Mouse (Mus musculus) kidney, embryonic 16.5 days (tissue): Measurements from ENCODE around the gene B3gnt7. TPM values are rescaled to one million over a fixed set of nuclear protein-coding genes. Genes with fewer than 3 reads are reported as not detected.

ENCODE experiments used
- ATAC-seq: fragments of 200-750 bp; cut with Nextera tagmentation; 2 replicates; pipeline ENCODE4 v1.8.0; 2017; ENCODE audit warnings: moderate TSS enrichment; ENCODE audit not compliant: low FRiP score, low TSS enrichment
- H3K27ac ChIP-seq: fragments of 300-500 bp; sonication (generic); 2 replicates; pipeline ENCODE4 v1.5.1; 2014; ENCODE audit warnings: low read length
- H3K27me3 ChIP-seq: fragments of 300-500 bp; sonication (generic); 2 replicates; pipeline ENCODE4 v1.6.1; 2014; ENCODE audit warnings: low read length, control low read depth, mixed read lengths; ENCODE audit not compliant: insufficient read depth
- H3K36me3 ChIP-seq: fragments of 300-500 bp; sonication (generic); 2 replicates; pipeline ENCODE4 v1.6.1; 2014; ENCODE audit warnings: low read length, control low read depth, mixed read lengths; ENCODE audit not compliant: insufficient read depth
- H3K4me1 ChIP-seq: fragments of 300-500 bp; sonication (generic); 2 replicates; pipeline ENCODE4 v1.6.1; 2014; ENCODE audit warnings: low read length, control low read depth, mixed read lengths; ENCODE audit not compliant: insufficient read depth
- H3K4me2 ChIP-seq: fragments of 300-500 bp; sonication (generic); replicated peaks from 2 replicates; pipeline ENCODE4 v1.6.1; 2014; ENCODE audit warnings: low read depth, low read length
- H3K4me3 ChIP-seq: fragments of 300-500 bp; sonication (generic); 2 replicates; pipeline ENCODE4 v1.5.1; 2014; ENCODE audit warnings: mild to moderate bottlenecking, low read length
- H3K9ac ChIP-seq: fragments of 300-500 bp; sonication (generic); replicated peaks from 2 replicates; pipeline ENCODE4 v1.6.1; 2014; ENCODE audit warnings: low read length
- H3K9me3 ChIP-seq: fragments of 300-500 bp; sonication (generic); 2 replicates; pipeline ENCODE4 v1.6.1; 2016; ENCODE audit warnings: low read length, control low read depth
- WGBS: fragments of 180-500 bp; shearing (Covaris S2); extraction: QIAGEN DNeasy Blood & Tissue Kit; methylation state at CpG from one replicate; pipeline ENCODE4 v1.1.7; 2014; 5-methylcytosine and 5-hydroxymethylcytosine counted together
- microRNA-seq: library from miRNA; unstranded; fragments of <30 nt; microRNA quantifications from one replicate; pipeline ENCODE4, GENCODE M21; 2016
- polyA plus RNA-seq: library from polyadenylated mRNA; unstranded; fragments of >200 nt; fragmentation: Nextera tagmentation; extraction: Ambion mirVana; gene quantifications from 2 replicates; pipeline ENCODE4 v1.2.1, GENCODE M21; 2015

The B3gnt7 gene
- polyA plus RNA-seq, 1 experiment from 2014 or later: 10.5 TPM

DNA sequence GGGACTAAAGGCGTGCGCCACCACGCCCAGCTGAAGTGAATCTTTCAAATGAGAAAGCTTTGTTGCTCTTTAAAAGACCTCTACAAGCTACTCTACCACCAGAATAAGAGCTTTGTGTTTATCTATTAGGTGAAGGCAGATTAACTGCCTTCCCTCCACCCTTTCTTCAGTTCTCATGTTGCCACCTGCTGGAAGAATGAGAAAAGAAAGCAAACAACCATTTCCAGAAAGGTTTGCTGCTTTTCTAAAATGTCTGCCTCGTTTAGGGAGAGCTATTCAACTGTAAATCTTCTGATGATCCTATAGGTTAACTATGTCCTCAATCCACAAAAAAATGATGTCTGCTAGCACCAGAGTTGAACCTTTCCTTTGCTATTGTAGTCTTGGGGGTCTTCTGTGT is 46.2 kb downstream of the B3gnt7 start:
- WGBS: 70% methylated on average over 4 of the region's 4 CpGs
- 0 out of 2 replicates have a peak, but pooled peaks have one; percentile 36 for ATAC-seq
- peaks cover 62% of the 10 kb centered on the region for H3K36me3 ChIP-seq

DNA sequence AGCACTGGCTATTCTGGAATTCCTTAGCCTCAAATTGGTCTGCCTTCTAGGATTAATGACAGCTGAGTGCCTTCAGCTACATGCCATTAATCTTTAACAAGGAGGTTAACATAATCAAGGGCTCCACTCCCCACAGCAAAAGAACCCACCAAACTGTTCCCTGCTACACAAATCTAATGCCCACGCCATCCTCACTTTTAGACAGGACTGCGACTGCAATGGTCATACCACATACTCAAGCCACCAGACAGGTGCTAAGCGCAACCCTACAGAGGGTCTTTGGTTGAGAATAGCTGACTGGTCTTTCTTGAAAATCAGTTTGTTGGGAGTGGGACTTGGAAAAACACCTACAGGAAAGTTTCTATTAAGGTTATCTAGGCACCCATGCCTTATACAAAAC is 46.6 kb downstream of the B3gnt7 start:
- Histone ChIP-seq H3K27me3 (no peaks in the 10 kb centered on the region), H3K4me3 (no peak overlapping the region), H3K9me3 (no peaks in the 10 kb centered on the region), H3K4me1 (0 out of 2 replicates have a peak, but pooled peaks cover 3% of the 10 kb centered on the region), H3K4me2 (no peak overlapping the region), H3K27ac (peak overlapping the region; percentile 4; the same call in 1 of the 2 replicates), H3K9ac (no peak overlapping the region), H3K36me3 (peaks cover 66% of the 10 kb centered on the region)
- WGBS: 87% methylated on average over 3 of the region's 3 CpGs
- no peak; the same call in 1 of the 2 replicates for ATAC-seq

More for the DNA sequence above, 46.2 kb downstream of the B3gnt7 start:
- Histone ChIP-seq H3K4me1 (0 out of 2 replicates have a peak, but pooled peaks cover 3% of the 10 kb centered on the region), H3K4me3 (no peak overlapping the region), H3K27me3 (no peaks in the 10 kb centered on the region), H3K9ac (no peak overlapping the region), H3K9me3 (no peaks in the 10 kb centered on the region), H3K4me2 (no peak overlapping the region), H3K27ac (no peak overlapping the region; the same call in 1 of the 2 replicates)

DNA sequence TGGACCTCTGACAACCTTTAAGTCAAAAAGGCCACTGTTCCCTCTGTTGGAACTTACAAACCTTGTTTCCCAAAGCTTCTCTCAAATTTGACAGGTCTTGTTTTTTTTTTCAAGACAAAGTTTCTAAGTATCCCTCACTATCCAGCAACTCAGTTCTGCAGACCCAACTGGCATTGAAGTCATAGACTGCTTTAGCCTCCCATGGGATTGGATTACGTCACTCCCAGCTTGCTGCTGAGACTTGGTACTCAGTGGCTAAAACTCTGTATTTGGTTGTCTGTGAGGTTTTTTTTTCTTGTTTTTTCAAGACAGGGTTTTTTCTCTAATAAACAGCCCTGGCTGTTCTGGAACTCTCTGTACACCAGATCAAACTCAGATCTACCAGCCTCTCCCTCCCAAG is 47.1 kb downstream of the B3gnt7 start:
- H3K9ac ChIP-seq: no peak overlapping the region

DNA sequence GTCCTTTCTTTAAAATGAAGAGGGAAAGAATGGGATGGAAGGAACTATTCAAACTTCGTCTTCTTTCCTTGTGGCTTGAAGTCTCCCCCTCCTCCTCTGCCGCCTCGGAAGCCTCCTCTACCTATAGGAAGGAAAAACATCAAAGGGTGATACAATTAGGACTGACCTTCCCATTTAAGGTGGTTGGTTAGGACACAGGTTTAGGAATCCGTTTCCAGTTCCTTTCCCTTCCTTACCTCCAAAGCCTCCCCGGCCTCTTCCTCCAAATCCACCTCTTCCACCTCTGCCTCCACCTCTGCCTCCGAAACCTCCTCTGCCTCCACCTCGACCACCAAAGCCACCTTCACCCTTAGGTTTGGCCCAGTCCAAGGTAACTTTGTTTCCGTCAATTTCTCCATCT is 47.9 kb downstream of the B3gnt7 start:
- ATAC-seq: no peak
- WGBS: 90% methylated on average over 8 of the region's 8 CpGs
- no peak overlapping the region for H3K4me2 ChIP-seq
- H3K36me3 ChIP-seq: peaks cover 78% of the 10 kb centered on the region
- H3K9me3 ChIP-seq: no peaks in the 10 kb centered on the region
- H3K9ac ChIP-seq: no peak overlapping the region
- no peak overlapping the region for H3K27ac ChIP-seq
- H3K27me3 ChIP-seq: no peaks in the 10 kb centered on the region
- no peak overlapping the region for H3K4me3 ChIP-seq
- H3K4me1 ChIP-seq: 0 out of 2 replicates have a peak, but pooled peaks cover 3% of the 10 kb centered on the region

More for the DNA sequence above, 47.1 kb downstream of the B3gnt7 start:
- H3K4me1 ChIP-seq: 0 out of 2 replicates have a peak, but pooled peaks cover 3% of the 10 kb centered on the region
- H3K27me3 ChIP-seq: no peaks in the 10 kb centered on the region
- ATAC-seq: no peak
- H3K27ac ChIP-seq: no peak overlapping the region; the same call in 1 of the 2 replicates
- no peak overlapping the region for H3K4me3 ChIP-seq
- no peak overlapping the region for H3K4me2 ChIP-seq
- H3K36me3 ChIP-seq: peaks cover 71% of the 10 kb centered on the region
- H3K9me3 ChIP-seq: no peaks in the 10 kb centered on the region
- WGBS: 90% methylated on average over 1 of the region's 1 CpGs

DNA sequence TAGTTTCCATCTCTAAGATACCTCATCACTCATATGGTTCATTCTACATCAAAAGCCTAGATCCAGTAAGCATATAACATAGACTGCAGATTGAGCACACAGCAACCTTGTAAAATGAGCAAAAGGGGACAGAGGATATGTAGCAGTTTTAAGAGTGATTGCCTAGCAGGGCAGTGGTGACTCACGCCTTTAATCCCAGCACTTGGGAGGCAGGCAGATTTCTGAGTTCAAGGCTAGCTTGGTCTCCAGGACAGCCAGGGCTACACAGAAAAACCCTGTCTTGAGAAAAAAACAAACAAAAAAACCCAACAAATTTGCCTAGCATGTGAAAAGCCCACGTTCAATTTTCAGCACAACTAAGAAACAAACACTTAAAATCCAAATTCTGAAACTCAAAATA is 51.6 kb downstream of the B3gnt7 start:
- Histone ChIP-seq H3K4me2 (no peak overlapping the region), H3K9me3 (no peaks in the 10 kb centered on the region), H3K36me3 (peaks cover 75% of the 10 kb centered on the region), H3K4me3 (no peak overlapping the region), H3K27me3 (no peaks in the 10 kb centered on the region), H3K9ac (no peak overlapping the region), H3K4me1 (peaks cover 19% of the 10 kb centered on the region; the same call in 1 of the 2 replicates), H3K27ac (no peak overlapping the region)
- WGBS: 83% methylated on average over 2 of the region's 2 CpGs
- ATAC-seq: no peak

Small RNA genes lying within 50 kb of the gene (microRNA-seq; reads per million reads assigned to microRNA genes)
- 54.2 reads per million, percentile 49 among the genes with 10 or more reads in this experiment for gene mmu-mir-3535

Other genes starting within 250 kb of the B3gnt7 start
- 184 and 194 TPM in 2 replicates for gene Psmd1, start 238.4 kb upstream of the B3gnt7 start, polyA plus RNA-seq
- 0.60 and 1.2 TPM in 2 replicates for gene Htr2b, start 190.9 kb upstream of the B3gnt7 start, polyA plus RNA-seq
- gene Gm21972, start 169.2 kb upstream of the B3gnt7 start, polyA plus RNA-seq: not detected in 2 replicates
- 26.2 and 28.1 TPM in 2 replicates for gene Armc9, start 148.1 kb upstream of the B3gnt7 start, polyA plus RNA-seq
- 432 and 504 TPM in 2 replicates for gene Ncl, start 56.6 kb downstream of the B3gnt7 start, polyA plus RNA-seq
- gene Nmur1, start 123.4 kb downstream of the B3gnt7 start, polyA plus RNA-seq: 0.12 TPM in 1 of 2 replicates, not detected in the other
- gene Tex44, start 123.5 kb downstream of the B3gnt7 start, polyA plus RNA-seq: not detected in 2 replicates
- gene Ptma, start 223.9 kb downstream of the B3gnt7 start, polyA plus RNA-seq: 2,279 and 2,662 TPM in 2 replicates